Mouse (Mus musculus) monocyte, adult 2 months (primary cell): ENCODE results near the gene Nubp1.

ENCODE experiments used
- DNase-seq, 2 experiments: peaks; one replicate each; pipeline ENCODE4 v3.0.0; 2022; ENCODE audit warnings: low spot score in 2 of 2, low read depth in 1 of 2

Nubp1 gene

DNA sequence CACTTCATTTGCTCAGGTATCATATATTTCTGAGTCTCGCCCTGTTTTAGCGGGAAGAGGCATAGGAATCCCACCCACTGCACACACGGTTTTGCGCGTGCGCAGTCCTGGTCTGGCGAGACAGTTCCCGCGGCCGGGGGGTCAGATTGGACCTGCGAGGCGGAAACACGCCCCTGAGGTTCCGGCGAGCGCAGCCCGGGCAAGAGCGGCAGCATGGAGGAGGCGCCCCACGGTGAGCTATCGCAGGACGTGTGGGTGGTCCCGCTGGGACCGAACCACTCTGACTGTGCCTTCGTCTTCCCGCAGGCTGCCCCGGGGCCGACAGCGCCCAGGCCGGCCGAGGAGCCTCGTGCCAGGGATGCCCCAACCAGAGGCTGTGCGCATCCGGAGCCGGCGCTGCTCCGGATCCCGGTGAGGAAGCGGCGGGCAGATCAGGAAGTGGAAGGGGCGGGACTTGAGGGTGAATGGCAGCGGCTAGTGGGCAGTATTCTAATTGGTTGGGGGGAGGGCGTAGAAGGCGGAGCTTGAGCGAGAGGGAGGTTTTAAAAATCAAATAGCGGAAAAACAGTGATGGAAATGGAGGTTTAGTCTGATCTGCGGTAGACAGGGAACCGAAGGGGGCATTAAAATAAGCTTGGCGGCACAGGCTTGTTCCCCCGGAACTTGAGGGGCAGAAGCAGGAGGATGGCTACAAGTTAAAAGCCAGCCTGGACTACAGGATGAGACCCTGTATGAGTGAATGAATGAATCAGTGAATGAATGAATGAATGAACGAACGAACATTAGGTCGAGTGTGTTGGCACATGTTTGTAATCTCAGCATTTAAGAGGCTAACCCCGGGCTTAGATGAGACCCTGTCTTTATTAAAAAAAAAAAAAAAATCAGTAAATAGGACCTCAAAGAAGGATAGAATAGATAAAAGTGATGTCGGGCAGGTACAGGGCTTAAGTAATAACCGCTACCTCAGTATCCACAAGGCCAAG, at the start of gene Nubp1:
Gene Nubp1, plus strand, starts transcription at position 185 of the 983 bp plus-strand sequence.
- DNase-seq: peak; percentile 77 to 86

DNA sequence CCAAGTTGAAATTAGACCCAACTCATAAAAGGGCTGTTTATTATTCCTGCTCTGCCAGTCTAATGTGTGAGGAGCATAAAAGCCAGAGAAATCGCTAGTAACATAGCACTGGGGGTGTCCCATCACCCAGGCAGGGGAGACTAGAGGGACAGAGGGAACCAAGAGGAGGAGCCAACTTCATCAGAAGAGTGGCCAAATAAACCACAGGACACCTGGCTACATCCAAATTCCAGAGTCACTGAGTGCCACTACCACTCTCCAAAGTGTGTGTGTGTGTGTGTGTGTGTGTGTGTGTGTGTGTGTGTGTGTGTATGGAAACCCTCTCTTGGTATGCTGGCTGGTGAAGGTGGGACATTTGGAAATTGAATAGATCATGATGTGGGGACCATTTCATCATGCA, 48.7 kb upstream of the Nubp1 start:
- DNase-seq: no peak

DNA sequence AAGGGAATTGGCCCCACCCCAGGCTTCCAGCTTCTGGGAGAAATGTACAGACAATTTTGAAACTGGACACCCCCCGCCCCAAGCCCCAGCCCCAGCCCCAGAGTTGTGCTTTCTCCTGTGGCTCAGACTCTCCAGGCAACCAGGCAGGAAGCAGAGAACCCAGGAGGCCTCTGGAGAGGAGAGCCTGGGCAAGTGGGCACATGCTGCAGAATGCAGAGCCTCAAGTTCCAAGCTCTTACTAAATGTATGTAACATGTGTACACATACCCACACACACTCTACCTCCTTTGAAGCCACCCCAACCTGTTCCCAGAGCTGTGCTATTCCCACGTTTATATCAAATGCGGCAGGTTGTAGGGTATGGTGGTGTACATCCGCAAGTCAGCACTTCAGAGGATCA, 46.0 kb upstream of the Nubp1 start:
- DNase-seq: no peak

DNA sequence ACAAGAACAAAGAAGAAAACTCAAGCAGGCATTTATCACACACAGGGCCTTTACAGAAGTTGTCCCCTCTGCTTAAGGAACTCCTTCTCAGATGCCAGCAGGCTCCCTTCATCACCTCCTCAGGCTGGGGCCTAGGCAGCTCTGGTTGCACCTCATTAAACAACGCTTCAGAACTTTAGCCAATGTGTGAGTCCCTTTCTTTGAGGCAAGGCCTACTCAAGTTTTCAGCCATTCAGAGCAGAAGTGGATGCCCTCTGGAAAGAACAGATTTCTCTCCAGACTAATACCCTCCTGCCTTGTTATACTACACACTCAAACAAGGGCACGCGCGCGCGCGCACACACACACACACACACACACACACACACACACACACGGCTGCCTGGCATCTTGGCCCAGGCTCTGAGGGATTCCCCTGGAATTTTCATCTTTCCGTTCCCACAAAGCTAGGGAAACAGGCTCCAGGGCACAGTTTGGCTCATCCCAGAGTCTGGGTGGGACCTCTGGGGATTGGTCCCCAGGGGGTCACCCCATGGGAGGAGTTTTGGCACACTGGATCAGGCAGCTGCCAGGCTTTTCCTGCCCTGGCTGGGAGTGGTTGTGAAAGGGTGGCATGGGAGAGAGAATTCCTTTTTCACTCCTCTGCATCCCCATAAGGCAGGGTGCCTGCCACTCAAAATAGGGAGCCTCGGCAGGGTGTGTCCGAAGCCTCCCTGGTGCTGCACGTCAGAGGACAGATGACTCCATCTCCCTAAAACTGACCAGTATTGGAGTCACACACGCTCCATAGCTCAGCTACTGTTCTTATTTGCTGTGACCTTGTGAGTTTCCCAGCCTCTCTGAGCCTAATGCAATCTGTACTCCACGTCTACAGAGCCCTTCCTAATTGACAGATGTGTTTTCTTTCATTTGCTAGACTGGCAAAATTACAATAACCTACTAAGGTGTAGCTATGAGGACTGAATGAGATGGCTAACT, 45.2 kb upstream of the Nubp1 start:
- no peak for DNase-seq

DNA sequence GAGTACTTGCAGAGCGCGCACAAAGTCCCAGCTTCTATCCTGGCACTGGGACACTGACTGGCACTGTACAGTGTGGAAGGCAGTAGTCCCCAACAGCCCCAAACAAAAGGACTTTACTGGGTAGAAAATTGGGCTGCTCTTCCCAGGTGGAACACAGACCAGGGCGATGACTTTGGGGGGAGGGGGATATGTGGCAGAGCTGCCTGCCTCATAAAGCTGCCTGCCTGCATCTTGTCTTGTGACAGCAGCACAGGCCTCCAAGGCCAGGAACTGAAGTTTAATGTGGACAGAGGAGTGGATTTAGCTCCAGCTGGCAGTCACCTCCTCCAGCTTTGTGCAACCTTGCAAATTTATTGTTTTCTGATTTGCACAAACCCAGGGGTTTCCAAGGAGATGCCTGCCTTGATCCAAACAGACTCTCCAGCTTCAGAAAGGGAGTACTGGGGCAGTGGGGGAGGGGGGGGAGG, 42.2 kb upstream of the Nubp1 start:
- DNase-seq: no peak

DNA sequence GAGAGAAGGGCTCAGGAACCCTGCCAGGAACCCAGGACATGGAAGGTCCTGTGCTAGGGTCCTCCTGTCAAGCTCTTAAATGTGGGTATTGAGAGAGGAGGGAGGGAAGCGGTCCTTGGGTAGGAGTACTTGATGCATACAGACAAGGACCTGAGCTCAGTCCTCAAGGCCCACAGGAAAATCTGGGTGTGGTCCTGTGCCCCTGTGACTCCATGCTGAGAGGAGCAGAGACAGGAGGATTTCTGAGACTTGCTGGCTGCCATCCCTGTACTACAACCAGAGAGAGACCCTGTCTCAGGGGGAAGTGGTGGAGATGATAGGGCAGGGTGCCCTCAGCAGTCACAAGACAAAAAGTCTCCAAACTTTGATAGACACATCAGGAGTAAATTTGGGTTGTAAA, 41.8 kb upstream of the Nubp1 start:
- DNase-seq: no peak

DNA sequence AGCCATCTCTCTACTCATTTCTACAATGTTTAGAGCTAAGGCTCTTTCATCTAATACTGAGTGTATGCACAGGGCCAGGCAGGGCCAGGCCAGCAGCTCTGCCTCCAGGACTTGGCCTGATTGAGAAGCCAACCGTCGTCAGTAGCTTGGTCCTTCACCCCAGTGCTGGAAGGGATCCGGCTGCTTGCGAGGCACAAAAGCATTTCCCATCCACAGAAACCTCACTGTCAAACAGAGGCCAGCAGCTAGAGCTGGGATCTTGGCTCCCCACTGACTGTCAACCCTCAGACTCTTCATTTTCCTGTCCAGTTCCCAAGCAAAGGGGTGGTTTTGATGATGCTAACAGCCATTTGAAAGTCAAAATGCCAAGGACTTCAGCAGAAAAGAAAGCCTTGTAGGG, 39.4 kb upstream of the Nubp1 start:
- no peak for DNase-seq

DNA sequence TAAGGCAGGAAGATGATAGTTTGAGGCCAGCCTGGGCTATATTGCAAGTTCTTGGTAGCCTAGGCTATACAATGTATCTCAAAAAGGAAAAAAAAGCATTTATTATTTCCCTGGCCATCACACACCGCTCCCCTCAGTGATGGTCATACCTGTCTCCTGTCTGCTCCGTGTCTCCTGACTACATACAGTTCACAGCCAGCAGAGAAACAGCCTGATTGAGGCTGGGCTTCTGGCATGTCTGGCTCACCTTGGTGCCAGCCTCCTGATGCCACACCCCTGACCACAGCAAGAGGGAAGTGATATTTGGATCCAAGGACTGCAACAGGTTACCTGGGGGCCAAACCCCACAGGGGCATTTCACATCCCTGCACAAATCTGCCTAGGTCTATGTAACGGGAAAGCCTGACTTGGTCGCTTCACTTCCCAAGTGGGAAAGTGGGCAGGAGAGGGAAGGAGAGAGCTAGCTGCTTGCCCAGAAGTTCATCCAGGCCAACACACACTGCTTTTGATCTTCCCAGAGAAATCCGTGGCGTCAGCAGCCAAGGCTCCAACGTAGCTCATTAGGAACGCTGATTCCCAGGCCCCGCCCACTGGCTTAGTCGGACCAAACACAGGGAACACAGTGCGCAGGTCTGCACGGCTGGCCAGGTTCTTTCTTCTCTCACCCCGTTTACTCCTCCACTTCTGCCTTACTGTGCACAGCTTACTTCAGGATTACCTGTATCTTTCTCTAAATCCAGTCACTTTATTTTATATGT, 37.3 kb upstream of the Nubp1 start:
- no peak for DNase-seq

DNA sequence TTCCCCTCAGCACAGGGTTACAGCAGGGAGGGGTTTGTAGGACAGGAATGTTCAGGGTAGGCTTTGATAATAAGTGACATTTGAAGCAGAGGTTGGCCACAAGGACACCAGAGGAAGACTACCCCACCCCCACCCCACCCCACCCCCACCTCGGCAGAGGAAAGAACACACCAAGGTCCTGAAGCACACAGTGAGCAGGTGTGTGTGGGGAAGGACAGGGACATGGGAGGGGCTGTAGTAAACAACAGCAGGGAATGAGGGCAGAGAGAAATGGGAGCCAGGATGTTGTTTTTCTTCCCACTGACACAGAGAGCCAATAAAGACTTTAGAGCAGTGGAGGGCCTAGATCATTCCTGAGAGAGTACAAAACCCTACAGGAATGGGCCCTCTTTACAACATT, 34.5 kb upstream of the Nubp1 start:
- no peak for DNase-seq

DNA sequence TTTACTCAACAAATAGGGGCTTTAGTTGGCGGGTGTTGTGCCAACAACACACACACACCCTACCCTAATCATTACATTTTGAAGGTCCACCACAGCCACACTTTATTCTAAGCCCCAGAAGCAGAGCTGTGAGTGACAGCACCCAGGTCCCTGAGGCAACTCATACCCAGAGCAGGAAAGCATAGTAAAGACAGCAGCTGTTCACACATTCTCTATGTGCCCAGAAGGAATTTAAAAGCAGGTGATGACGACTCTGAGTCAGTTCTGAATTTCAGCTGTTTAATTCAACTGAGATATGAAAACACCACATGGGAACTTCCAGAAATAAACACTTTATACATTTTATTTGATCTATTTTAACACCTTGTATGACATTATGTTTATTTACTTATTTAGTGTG, 32.2 kb upstream of the Nubp1 start:
- DNase-seq: no peak

DNA sequence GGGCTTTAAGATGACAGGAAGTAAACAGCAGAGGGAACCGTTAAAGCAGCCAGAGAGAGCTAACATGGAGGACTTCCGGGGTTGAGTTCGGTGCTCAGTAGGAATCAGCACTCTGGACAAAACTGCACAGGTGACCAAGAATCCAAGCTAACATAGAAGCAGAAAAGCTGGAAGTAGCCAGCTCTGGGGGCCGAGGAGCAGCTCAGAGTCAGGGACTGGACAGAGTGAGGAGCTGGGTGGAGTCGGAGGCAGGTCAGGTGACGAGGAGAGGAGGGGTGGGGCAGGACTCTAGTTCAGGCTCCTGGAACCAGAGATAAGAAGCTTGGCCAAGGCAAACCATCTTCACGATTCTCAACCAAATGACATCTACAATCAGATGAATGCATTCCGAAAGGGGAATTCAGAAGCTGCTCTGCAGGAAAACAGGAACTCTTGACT, 27.7 kb upstream of the Nubp1 start:
- no peak for DNase-seq

DNA sequence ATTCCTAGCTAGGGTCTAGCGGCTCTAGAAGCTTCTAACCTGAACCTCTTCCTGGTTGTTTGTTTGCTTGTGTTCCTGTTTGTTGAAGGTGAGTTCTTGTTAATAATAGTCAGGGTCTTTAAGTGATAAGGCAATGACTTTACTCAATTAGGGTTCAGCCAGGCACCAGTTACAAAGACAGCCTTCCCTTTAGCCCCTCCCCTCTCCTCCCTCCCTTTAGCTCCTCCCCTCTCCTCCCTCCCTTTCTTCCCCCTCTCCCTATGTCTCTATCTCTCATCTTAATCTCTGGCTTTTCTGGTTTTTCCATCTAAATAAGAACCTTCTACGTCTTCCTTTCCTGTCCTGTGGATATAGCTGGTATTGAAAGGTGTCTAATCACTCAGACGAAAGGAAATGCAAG, 27.2 kb upstream of the Nubp1 start:
- no peak for DNase-seq

DNA sequence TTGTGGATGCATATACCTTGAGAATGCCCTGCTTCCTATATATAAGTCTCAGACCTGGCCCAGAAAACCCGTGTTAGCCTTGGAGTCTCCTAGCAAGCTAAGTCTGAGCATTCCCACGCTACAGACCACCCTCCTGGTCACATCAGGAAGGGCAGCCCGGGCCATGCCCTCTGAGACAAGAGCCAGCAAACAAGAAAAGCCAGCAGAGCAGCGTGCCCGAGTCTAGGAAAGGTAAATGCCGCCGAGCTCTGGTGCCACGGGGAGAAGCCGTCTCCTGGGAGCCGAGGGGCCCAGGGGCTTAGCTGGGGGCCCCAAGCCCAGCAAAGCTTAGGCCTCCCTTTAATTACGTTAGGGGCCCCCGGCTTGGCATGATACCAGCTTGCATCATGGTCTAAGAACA, 26.5 kb upstream of the Nubp1 start:
- DNase-seq: no peak

DNA sequence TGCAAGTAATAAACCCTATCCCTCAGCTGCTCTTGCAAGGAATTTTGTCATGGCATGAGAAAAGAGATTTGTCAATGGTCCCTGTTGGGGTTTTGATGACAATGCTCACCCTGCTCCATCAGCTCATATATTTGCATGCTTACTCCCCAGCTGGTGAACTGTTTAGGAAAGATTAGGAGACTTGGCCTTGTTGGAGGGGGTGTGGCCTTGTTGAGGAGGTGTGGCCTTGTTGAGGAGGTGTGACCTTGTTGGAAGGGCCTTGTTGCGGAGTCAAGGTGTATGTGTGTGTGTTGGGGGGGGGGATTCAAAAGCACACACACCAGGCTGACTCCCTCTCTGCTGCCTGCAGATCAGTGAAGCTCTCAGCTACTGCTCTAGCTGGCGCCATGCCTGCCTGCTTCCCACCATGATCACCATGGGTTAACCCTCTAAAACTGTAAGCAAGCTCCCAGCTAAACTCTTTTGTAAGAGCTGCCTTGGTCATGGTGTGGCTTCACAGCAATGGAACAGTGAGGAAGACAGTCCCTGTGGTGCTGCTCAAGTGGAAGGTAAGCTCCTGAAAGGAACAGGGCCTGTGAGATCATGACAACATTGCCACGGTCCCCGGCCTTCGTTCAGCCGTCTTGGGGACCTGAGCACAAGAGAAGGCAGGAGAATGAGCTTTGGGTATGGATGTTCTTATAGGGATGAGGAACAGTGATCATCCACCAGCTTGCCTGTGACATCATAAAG, 22.9 kb upstream of the Nubp1 start:
- no peak for DNase-seq

DNA sequence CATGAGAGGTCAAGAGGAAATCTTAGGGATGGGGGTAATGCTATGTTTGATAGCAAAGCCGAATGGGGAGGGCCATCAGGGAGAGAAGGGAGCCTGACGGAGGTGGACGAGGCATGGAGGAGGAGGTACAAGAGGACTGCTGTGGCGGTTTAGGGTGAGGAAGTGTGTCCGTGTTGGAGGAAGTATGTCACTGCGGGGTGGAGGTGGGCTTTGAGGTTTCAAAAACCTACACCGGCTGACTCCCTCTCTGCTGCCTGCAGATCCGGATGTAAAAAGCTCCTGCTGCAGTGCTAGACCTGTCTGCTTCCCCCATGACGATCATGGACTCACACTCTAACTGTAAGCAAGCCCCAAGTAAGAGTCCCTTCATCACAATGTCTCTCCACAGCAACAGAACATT, 19.2 kb upstream of the Nubp1 start:
- DNase-seq: no peak

DNA sequence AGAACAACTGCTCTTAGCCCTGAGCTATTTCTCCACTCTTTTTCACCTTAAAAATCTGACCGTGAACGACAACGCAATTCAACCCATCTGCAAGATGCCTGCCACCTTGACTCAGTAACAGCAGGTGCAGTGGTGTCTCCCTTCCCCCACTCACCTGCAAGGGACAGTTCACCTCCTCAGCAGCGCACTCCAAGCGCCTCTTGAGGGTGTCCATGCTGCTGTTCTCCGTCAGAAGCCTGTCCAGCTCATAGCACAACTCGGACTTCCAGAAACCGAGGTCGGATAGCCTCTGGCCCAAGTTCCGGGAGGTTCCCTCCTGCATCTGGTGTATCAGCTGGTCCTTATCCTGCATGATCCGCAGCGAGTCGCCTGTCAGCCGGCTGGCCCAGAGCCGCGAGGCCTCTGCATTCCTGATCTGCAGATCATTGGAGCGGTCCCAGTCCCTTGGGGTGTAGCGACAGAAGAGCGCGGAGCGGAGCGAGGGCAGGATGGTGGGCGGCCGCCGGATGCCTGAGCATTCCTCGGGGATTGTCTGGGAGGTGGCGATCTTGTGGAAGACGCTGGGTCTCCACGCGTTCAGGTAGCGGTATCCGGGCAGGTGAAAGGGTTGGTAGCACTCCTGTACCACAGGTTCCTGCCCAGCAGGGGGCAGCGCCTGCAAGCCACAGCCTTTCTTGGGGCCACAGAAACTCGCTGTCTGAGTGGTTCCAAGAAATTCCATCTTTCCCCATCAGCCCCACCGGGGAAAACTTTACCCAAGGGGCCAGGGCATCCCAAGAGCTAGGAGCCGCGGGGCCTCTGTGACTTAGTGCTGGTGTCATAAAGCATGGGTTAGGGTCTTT, 16.8 kb upstream of the Nubp1 start, which contains the start of gene Tekt5:
Gene Tekt5, minus strand, starts transcription at position 792 of the 842 bp plus-strand sequence.
- no peak for DNase-seq

DNA sequence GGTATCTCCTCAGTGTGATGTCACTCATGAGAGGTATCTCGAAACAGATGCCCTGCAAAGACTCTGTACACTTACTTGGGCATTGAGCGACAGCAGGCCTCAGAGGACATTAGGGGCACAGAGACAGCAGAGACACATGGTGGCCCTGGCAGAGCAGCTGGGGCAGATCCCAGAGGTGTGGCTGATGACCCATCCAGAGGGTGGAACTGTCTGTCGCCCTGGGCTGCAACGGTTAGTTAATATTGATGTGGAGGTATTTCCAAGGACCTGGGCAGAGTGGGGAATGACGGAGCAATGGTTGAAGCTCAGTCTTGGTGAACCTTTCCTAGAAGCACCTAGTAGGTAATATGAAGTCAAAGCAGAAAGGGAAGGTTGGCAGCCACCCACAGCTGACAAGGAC, 13.0 kb upstream of the Nubp1 start:
- no peak for DNase-seq

DNA sequence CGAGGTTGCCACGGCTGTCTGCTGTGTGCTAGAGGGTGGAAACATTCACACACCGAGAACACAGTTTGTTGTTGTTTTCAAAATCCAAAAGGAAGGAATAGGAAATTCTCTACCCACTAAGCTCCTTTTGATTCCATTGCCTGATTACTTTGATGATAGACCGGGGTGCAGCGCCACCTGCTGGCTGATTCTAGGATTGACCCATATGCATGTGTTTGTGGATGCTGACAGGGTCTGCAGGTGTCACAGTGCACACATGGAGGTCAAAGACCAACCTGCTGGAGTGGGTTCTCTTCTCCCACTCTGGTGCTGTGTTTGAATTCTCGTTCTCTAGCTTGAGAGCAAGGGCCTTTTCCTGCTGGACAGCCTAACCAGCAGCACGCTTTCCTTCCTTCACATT, 12.6 kb upstream of the Nubp1 start:
- peak in 1 of 2 experiments; percentile 64 for DNase-seq

DNA sequence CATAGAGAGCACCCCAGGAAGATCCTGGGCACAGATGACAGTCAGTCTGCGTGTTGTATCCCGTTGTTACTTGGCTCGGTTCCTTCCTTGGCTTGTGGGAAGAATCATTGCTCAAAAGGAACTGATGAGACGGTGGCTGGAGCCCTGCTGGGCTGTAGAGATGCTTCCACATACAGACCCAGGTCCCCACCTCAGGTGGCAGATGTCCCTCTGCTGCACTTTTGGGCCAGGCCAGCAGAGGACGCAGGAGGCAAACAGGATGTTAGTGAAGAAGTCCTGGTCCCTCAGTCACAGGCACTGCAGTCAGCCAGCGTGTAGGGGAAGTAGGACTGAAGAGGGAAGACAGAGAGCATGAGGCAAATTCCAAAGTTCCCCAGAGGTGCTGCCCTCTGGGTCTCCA, 4.2 kb downstream of the Nubp1 start:
- peak; percentile 34 to 74 for DNase-seq
